Mouse (Mus musculus) C2C12 (cell line): ENCODE data around the gene Kif6.

Experiments
- CTCF ChIP-seq: IDR thresholded peaks from one replicate; pipeline ENCODE4 v1.5.1; 2011; ENCODE audit not compliant: control insufficient read depth, insufficient read depth, insufficient read length
- USF1 ChIP-seq: IDR thresholded peaks from one replicate; pipeline ENCODE4 v1.6.1; 2011; ENCODE audit warnings: low read depth, mild to moderate bottlenecking, control low read depth, moderate library complexity

DNA sequence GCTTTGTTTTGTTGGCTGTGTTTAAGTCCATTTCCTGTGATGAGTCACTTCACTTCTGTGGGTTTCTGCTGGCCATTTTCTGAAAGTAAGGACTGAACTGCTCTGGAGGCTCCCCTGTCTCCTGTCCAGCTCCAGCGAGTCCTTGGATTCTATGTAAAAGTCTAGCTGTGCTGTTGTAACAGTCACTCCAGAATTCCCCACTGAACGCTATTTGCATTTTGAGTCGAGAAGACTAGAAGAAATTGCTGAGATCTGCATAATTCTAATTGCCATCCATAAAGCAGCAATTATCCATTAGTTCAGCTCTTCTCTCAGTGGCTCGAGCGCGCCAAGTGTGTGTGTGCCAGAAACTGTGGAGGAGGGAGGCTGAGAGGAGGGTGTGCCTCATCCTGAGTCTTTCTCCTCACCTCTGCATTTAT, 57.0 kb downstream of the Kif6 start:
- TF ChIP-seq CTCF (no peak), USF1 (no peak)
